Mouse (Mus musculus): ENCODE measurements around the gene Ptma. TPM values are rescaled to one million over a fixed set of nuclear protein-coding genes. Genes with fewer than 3 reads are reported as not detected.

The Ptma gene
- total and polyA plus RNA-seq, 2 experiments from 2014 or later: 723 to 1,399 TPM

DNA sequence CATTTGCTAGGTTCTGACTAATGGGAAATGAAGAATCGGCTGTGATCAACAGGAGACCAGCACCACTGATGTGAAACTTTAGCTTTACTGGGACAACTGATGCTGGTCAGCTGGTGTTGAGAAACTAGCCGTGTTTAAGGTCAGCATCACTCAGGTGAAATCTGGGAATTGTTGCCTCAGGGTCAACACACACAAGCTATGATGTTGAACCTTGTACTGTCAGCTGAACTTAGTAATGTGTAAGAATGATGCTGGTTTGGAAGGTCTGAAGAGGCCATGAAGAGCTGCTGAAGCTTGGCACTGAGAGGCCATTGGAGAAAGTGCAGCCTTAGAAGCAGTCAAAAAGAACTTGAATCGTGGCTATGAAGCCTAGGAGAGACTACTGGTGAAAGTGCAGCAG, 29.1 kb downstream of the Ptma start:
- Histone ChIP-seq H3K27ac (no peak overlapping the region), H3K36me3 (ENCODE audit: insufficient read depth, low read length) (0 out of 2 replicates have a peak, but pooled peaks cover 9% of the 10 kb centered on the region), H3K27me3 (ENCODE audit: insufficient read depth, low read length) (no peaks in the 10 kb centered on the region), H3K9me3 (ENCODE audit: low read length) (no peaks in the 10 kb centered on the region), H3K4me2 (ENCODE audit: low read depth, low read length) (no peak overlapping the region), H3K4me1 (ENCODE audit: insufficient read depth, low read length) (no peaks in the 10 kb centered on the region), H3K4me3 (ENCODE audit: low read length) (no peak overlapping the region), H3K9ac (replicated peaks; ENCODE audit: low read length) (no peak overlapping the region)
- DNase-seq (ENCODE audit: low spot score) (no peak), ATAC-seq (no peak)
- WGBS: 88% methylated on average over 3 of the region's 3 CpGs
- TF ChIP-seq CTCF (IDR thresholded peaks at IDR 0.05; ENCODE audit: low read depth): no peak

DNA sequence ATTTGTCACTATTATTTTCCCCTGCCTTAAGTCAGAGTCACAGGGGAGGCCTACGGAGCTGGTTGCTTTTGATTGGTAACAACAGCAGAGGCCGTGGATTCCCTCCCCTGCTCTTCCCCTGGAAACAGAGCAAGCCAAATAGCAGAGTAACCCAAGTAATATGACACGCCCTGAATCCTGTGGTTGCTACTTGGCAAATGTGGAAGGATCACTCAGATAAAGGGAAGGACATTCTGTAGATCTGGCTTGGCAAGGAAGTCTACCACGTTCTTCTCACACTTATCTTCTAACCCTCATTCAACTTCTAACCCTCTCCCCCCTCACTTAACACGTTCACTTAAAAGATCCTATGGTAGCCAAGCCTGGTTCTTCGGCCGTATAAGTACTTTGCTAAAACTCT, 31.3 kb downstream of the Ptma start:
- Histone ChIP-seq H3K4me1 (ENCODE audit: insufficient read depth, low read length) (no peaks in the 10 kb centered on the region), H3K27ac (no peak overlapping the region), H3K4me2 (ENCODE audit: low read depth, low read length) (no peak overlapping the region), H3K4me3 (ENCODE audit: low read length) (no peak overlapping the region), H3K27me3 (ENCODE audit: insufficient read depth, low read length) (no peaks in the 10 kb centered on the region), H3K36me3 (ENCODE audit: insufficient read depth, low read length) (0 out of 2 replicates have a peak, but pooled peaks cover 10% of the 10 kb centered on the region), H3K9me3 (ENCODE audit: low read length) (no peaks in the 10 kb centered on the region), H3K9ac (replicated peaks; ENCODE audit: low read length) (no peak overlapping the region)
- WGBS: 81% methylated on average over 7 of the region's 7 CpGs
- no peak for TF ChIP-seq CTCF (IDR thresholded peaks at IDR 0.05; ENCODE audit: low read depth)
- ATAC-seq: no peak
- no peak for DNase-seq (ENCODE audit: low spot score)

DNA sequence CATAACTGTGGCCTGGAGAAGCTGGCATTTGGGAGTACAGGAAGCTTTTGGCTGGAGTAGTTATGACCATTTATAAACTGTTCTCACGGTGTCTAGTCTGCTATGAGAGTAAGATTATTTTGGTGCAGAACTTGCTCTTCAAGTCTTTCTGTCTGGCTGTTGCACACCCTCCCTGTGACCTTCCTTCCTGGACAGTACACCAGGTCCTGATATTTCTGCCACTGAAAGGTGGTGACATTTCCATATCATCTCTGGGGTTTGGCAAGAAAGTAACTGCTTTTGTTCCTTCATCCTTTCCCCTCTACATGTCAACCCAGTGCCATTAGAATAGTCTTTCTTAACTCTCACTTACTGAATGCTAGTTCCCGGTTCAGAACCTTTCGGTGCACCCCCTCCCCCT, 32.7 kb downstream of the Ptma start:
- WGBS: 92% methylated on average over 3 of the region's 3 CpGs
- DNase-seq (ENCODE audit: low spot score) (no peak), ATAC-seq (no peak)
- H3K4me1 ChIP-seq (ENCODE audit: insufficient read depth, low read length): no peaks in the 10 kb centered on the region
- TF ChIP-seq CTCF (IDR thresholded peaks at IDR 0.05; ENCODE audit: low read depth): no peak
- no peaks in the 10 kb centered on the region for H3K27me3 ChIP-seq (ENCODE audit: insufficient read depth, low read length)
- no peaks in the 10 kb centered on the region for H3K9me3 ChIP-seq (ENCODE audit: low read length)
- no peak overlapping the region for H3K9ac ChIP-seq (replicated peaks; ENCODE audit: low read length)
- peaks cover 20% of the 10 kb centered on the region; the same call in 1 of the 2 replicates for H3K36me3 ChIP-seq (ENCODE audit: insufficient read depth, low read length)
- H3K27ac ChIP-seq: no peak overlapping the region
- H3K4me3 ChIP-seq (ENCODE audit: low read length): no peak overlapping the region
- H3K4me2 ChIP-seq (ENCODE audit: low read depth, low read length): no peak overlapping the region

DNA sequence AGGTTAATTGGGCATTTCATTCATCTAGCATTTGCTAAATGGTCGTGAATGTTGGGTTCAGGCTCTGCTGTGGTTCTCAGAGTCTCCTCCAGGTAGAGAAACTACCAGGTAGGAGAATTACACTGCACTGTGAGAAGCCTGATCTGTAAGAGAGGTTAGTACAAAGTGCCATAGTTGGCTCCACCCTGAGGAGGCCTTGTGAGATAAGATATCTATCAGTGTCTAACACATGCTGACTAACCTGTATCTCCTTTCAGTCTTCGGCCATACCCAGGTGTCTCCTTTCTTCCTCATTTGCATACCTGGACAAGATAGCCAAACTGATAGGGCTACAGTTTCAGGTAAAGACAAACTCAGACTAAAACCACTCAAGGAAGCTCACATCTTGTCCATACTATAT, 36.1 kb downstream of the Ptma start:
- Histone ChIP-seq H3K4me2 (ENCODE audit: low read depth, low read length) (no peak overlapping the region), H3K9me3 (ENCODE audit: low read length) (no peaks in the 10 kb centered on the region), H3K4me3 (ENCODE audit: low read length) (no peak overlapping the region), H3K4me1 (ENCODE audit: insufficient read depth, low read length) (no peaks in the 10 kb centered on the region), H3K27ac (no peak overlapping the region), H3K27me3 (ENCODE audit: insufficient read depth, low read length) (no peaks in the 10 kb centered on the region), H3K36me3 (ENCODE audit: insufficient read depth, low read length) (peaks cover 14% of the 10 kb centered on the region; the same call in 1 of the 2 replicates), H3K9ac (replicated peaks; ENCODE audit: low read length) (no peak overlapping the region)
- TF ChIP-seq CTCF (IDR thresholded peaks at IDR 0.05; ENCODE audit: low read depth): no peak
- DNase-seq (ENCODE audit: low spot score) (no peak), ATAC-seq (no peak)
- 89% methylated on average over 2 of the region's 2 CpGs for WGBS

DNA sequence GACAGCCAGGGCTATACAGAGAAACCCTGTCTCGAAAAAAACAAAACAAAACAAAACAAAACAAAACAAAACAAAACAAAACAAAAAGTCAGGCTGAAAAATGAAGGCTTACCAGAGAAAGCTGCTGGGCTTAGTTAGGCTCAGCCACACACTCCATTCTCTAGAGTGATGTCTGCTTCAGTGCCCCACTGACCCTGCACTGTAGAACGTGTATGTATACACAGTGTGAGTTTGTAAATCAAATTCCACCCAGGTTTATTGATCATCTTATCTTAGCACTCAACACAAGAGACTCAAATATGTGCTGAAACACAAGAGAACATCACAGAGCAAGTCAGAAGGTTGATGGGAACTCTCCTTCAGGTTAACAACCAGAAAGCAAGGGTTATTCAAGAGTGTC, 41.9 kb downstream of the Ptma start:
- Histone ChIP-seq H3K27ac (no peak overlapping the region), H3K4me3 (ENCODE audit: low read length) (no peak overlapping the region), H3K36me3 (ENCODE audit: insufficient read depth, low read length) (peaks cover 13% of the 10 kb centered on the region), H3K27me3 (ENCODE audit: insufficient read depth, low read length) (no peaks in the 10 kb centered on the region), H3K9me3 (ENCODE audit: low read length) (no peaks in the 10 kb centered on the region), H3K9ac (replicated peaks; ENCODE audit: low read length) (no peak overlapping the region), H3K4me2 (ENCODE audit: low read depth, low read length) (no peak overlapping the region), H3K4me1 (ENCODE audit: insufficient read depth, low read length) (no peaks in the 10 kb centered on the region)
- no peak for TF ChIP-seq CTCF (IDR thresholded peaks at IDR 0.05; ENCODE audit: low read depth)
- DNase-seq (ENCODE audit: low spot score) (no peak), ATAC-seq (no peak)
- WGBS: 85% methylated on average over 2 of the region's 2 CpGs

DNA sequence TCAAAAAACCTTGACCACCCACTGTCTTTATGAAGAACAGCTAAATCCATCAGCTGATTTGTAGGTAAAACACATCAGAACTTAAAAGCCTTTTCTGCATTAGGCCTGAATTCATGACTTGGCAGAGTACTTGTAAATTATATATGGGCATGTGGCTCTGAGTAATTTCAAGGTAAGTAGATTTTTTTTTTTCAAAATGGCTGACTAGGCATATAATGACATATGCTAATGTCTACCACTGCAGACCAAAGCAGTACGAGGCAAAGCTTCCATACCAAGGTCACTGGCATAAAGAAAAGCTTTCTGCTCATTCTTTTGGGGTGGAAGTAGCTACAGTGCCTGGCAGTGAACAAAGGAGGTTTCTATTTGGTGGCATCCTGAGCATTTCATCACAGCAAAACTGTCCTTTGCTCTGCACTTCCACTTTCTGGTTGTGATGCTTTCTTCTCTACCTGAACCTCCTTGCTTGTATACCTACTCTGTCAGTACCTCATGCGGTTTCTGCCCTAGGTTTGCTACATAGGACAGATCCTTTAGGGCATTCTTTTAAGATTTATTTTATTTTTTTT, 42.9 kb downstream of the Ptma start:
- H3K27me3 ChIP-seq (ENCODE audit: insufficient read depth, low read length): no peaks in the 10 kb centered on the region
- H3K27ac ChIP-seq: no peak overlapping the region
- H3K4me3 ChIP-seq (ENCODE audit: low read length): no peak overlapping the region
- 77% methylated on average over 2 of the region's 2 CpGs for WGBS
- H3K4me2 ChIP-seq (ENCODE audit: low read depth, low read length): no peak overlapping the region
- ATAC-seq (no peak), DNase-seq (ENCODE audit: low spot score) (no peak)
- no peaks in the 10 kb centered on the region for H3K9me3 ChIP-seq (ENCODE audit: low read length)
- H3K36me3 ChIP-seq (ENCODE audit: insufficient read depth, low read length): peaks cover 9% of the 10 kb centered on the region; the same call in 1 of the 2 replicates
- no peak for TF ChIP-seq CTCF (IDR thresholded peaks at IDR 0.05; ENCODE audit: low read depth)
- H3K9ac ChIP-seq (replicated peaks; ENCODE audit: low read length): no peak overlapping the region
- no peaks in the 10 kb centered on the region for H3K4me1 ChIP-seq (ENCODE audit: insufficient read depth, low read length)

DNA sequence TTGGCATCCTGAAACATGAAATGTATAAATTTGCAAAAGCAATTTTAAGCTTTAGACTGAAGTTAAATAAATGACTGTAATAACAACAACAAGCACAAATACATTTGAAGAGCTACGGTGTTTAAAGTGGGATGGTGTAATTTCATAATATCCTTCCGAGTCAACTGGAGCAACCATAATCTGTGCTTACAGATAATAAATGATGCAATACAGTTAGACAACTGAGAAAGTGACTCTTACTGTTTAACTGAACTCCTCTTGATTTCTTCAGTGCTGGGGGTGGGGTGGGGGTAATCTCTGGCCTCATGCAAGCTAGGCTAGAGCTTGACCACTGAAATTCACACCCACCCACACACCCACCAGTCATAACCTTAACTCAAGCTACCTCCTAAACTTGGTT, 44.9 kb downstream of the Ptma start:
- Histone ChIP-seq H3K4me2 (ENCODE audit: low read depth, low read length) (no peak overlapping the region), H3K27me3 (ENCODE audit: insufficient read depth, low read length) (no peaks in the 10 kb centered on the region), H3K9ac (replicated peaks; ENCODE audit: low read length) (no peak overlapping the region), H3K4me3 (ENCODE audit: low read length) (no peak overlapping the region), H3K4me1 (ENCODE audit: insufficient read depth, low read length) (no peaks in the 10 kb centered on the region), H3K9me3 (ENCODE audit: low read length) (no peaks in the 10 kb centered on the region), H3K27ac (no peak overlapping the region), H3K36me3 (ENCODE audit: insufficient read depth, low read length) (peaks cover 9% of the 10 kb centered on the region; the same call in 1 of the 2 replicates)
- no peak for ATAC-seq
- WGBS: 93% methylated on average over 2 of the region's 2 CpGs
- DNase-seq (ENCODE audit: low spot score): no peak
- TF ChIP-seq CTCF (IDR thresholded peaks at IDR 0.05; ENCODE audit: low read depth): no peak

Measured in hindbrain, postnatal 0 days (tissue).